Mouse (Mus musculus) ES-Bruce4 (cell line): ENCODE results near the gene Acin1.

Experiments used
- CTCF ChIP-seq: IDR thresholded peaks from one replicate; pipeline ENCODE4 v1.8.1; 2011; ENCODE audit warnings: low read depth, low read length
- POLR2A ChIP-seq: IDR thresholded peaks from one replicate; pipeline ENCODE4 v1.8.1; 2011; ENCODE audit warnings: low read length; ENCODE audit not compliant: insufficient read depth

DNA sequence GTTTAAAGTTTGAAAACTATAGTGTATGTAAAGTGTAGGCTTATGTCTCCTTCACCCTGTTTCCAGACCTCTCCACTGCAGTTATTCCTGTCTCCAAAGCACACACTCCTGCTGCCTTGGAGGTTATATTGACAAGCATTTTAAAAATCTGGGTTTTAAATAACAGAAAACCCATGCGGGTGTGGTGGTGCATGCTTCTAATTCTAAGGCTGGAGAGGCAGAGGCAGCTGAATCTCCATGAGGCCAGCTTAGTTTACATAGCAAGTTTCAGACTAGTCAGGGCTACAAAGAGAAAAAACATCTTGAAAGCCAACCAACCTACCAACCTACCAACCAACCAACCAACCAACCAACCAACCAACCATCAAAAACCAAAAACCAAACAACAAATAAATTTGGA lies 28.7 kb upstream of the Acin1 start:
- no peak for TF ChIP-seq POLR2A
- no peak for TF ChIP-seq CTCF
